Mouse (Mus musculus) kidney, adult 2 months (tissue): Measurements from ENCODE around the gene Ctnnbl1.

Experiments used
- CTCF ChIP-seq: fragments of 200-500 bp; conservative IDR thresholded peaks from 2 replicates; pipeline ENCODE4 v1.5.1; 2011; ENCODE audit warnings: low read depth, mild to moderate bottlenecking, control low read depth, low read length, moderate library complexity, mixed read lengths; ENCODE audit not compliant: insufficient read depth, insufficient read length
- POLR2A ChIP-seq: fragments of 200-500 bp; IDR thresholded peaks from one replicate; pipeline ENCODE4 v1.6.1; 2011; ENCODE audit warnings: low read depth, low read length, control low read depth

DNA sequence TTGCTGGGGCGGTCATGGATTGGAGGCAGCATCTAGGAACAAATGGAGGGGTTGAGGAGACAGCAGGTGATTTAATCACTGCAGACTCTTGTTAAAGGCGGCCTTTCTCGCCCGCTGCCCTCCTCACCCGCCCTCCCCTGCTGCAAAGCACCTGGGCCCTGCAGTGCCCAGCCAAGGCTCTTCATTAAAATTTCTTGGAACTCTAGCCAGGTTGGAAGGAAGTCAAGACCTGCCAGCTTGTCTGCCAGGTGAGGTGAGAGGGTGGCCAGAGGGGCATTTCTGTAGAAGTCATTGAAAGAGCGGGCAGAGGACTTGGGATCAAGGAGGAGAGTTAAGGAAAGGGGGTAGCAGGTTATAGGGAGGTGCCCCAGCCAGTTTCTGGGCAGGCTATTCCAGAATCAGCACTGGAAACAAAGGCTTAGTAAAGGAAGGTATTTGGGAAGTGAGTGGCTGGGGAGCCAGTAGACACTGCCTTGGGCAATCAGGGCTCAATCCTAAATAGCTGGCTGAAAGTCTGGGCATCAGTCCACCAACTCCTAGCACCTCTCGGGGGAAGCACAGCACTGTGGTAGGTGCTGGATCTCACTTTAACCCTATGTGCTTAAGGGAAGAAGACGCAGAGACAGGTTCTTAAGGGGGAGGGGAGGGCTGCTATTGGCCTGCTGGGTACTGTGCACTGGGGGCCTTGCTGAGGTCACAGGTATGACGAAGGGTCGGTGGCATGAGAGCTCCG, 29.8 kb upstream of the Ctnnbl1 start:
- TF ChIP-seq CTCF (no peak), POLR2A (no peak)
